Mouse (Mus musculus): ENCODE data around the gene Txnrd1. TPM values are rescaled to one million over a fixed set of nuclear protein-coding genes. Genes with fewer than 3 reads are reported as not detected.

Txnrd1 gene
- total RNA-seq, 2 experiments from 2014 or later, result 53.1 to 54.0 TPM

DNA sequence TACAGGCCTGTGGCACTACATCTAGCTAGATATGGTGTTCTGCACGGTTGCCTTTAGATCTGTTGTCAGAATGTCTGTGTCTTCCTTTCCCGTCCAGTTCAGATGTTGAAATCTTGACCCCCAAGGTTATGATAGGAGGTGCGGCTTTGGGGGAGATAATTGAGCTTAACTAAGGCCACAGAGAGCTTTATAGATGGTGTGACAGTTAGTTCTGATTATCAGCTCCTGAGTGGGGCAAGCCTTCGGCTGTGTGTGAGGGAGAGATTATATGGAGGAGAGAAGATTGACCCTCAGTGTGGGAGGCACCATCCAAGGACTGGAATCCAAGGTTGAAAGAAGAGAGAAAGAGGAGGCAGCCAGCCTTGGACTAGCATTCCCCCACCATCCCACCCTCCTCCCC lies 79.5 kb downstream of the Txnrd1 start:
- H3K4me3 ChIP-seq, result no peak overlapping the region
- DNase-seq (ENCODE audit: low spot score in 2 of 2), result no peak
- TF ChIP-seq CTCF (conservative IDR thresholded peaks at IDR 0.05), result no peak
- H3K27ac ChIP-seq, result no peak overlapping the region

DNA sequence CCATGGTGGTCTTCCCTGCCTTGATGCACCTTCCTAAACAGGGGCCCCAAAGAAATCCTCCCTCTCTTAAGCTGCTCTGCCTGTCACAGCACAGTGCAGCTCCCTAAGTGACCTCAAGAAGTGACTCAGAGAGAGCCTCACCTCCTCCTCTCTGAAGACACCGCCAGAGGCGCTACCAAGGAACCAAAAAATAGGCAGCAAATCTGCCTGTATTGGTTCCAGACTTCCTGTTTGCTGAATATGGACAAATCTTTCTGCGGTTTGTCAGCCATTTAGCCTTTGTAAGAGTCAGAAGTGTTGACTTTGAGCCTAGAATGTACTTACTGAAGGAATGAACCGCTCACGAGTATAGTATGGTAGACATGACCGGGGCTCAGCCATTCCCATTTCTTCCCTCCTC lies 80.0 kb downstream of the Txnrd1 start:
- DNase-seq (ENCODE audit: low spot score in 2 of 2), result no peak
- Histone ChIP-seq H3K27ac (no peak overlapping the region), H3K4me3 (no peak overlapping the region)
- no peak for TF ChIP-seq CTCF (conservative IDR thresholded peaks at IDR 0.05)

DNA sequence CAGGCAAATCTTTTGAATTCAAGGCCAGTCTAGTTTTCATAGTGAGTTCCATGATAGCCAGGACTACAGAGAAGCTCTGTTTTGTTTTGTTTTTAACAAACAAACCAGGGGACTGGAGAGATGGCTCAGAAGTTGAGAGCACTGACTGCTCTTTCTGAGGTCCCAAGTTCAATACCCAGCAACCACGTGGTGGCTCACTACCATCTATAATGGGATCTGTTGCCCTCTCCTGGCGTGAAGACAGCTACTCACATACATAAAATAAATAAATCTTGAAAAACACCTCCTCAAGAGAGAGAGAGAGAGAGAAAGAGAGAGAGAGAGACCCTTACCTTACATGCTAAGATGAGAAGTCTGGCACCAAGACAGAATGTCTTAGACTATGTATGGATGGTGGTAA lies 84.9 kb downstream of the Txnrd1 start:
- TF ChIP-seq CTCF (conservative IDR thresholded peaks at IDR 0.05), result no peak
- no peak for DNase-seq (ENCODE audit: low spot score in 2 of 2)
- no peak overlapping the region for H3K27ac ChIP-seq
- H3K4me3 ChIP-seq, result no peak overlapping the region

- DNase-seq (ENCODE audit: low spot score in 2 of 2), result no peak
- H3K27ac ChIP-seq, result no peak overlapping the region
- H3K4me3 ChIP-seq, result no peak overlapping the region
- no peak for TF ChIP-seq CTCF (conservative IDR thresholded peaks at IDR 0.05)
Observed at GRCm38 (mm10) chr10:82919404-82919980, 85.7 kb downstream of the Txnrd1 start.

DNA sequence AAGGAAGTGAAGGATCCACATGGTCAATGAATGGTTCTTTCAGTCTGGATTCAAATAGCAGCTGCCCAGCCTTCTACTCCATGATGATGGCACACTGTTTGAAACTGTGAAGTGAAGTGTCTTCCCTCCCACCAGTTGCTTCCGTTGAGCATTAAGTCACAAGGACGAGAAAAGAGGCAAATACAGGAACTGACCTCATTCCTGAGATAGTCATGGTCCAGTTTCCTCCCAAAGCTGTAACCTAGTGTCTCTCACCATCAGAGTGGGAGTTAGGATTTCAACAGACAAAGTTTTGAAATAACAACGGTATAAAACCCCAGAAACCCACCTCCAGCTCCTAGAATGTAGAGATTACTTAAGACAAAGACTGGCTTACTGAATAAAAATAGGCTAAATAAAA lies 89.8 kb downstream of the Txnrd1 start:
- Histone ChIP-seq H3K4me3 (no peak overlapping the region), H3K27ac (no peak overlapping the region)
- no peak for DNase-seq (ENCODE audit: low spot score in 2 of 2)
- TF ChIP-seq CTCF (conservative IDR thresholded peaks at IDR 0.05), result no peak

- DNase-seq (ENCODE audit: low spot score in 2 of 2), result no peak
- no peak overlapping the region for H3K4me3 ChIP-seq
- H3K27ac ChIP-seq, result no peak overlapping the region
- TF ChIP-seq CTCF (conservative IDR thresholded peaks at IDR 0.05), result no peak
Observed at GRCm38 (mm10) chr10:82924750-82925149, 91.0 kb downstream of the Txnrd1 start.

DNA sequence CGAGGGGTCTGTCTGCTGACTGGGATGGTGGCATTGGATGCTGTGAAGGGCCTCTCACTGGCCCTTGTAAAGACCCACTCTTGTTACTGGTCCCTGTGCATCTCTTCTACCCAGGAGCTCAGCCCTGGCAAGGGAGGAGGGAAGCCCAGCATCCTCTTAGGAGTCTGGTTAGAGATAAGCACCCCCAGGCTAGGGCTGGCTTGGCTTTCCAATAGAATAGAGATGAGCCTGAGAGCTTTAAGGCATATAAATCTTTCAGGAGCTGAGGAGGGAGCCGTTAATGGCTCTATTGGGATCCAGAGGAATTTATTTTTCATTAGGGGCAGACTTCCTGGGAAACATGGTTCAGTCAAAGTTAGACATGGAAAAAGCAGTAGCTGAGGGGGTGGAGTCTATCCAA lies 91.9 kb downstream of the Txnrd1 start:
- no peak for DNase-seq (ENCODE audit: low spot score in 2 of 2)
- H3K27ac ChIP-seq, result no peak overlapping the region
- TF ChIP-seq CTCF (conservative IDR thresholded peaks at IDR 0.05), result no peak
- no peak overlapping the region for H3K4me3 ChIP-seq

DNA sequence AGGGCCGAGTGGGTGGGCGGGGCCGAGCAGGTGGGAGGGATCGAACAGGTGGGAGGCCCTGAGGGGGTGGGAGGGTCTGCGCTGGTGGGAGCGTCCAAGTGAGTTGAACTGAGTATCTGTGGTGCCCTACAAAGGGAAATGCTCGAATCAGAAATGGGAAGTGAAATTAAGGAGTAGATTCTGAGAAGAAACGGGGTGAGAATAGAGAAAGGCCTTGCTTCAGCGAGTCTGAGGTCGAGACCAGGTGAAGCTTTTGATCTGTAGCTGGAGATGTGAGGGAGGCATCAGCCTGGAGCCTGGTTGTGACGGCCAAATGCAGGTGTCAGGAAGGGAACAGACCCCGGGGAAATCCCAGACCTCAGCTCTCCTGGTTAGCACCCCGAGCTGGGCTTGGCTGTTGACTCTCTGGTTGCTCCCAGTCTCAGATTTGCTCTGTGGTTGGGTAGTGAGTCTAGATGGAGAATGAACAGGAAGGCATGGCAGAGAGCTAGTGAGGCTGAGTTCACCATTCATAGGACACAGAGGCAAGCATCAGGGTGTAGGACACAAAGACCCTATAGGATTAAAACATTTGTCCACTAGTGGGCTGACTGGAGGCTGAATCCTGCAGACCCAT lies 101.4 kb downstream of the Txnrd1 start:
- no peak overlapping the region for H3K4me3 ChIP-seq
- DNase-seq (ENCODE audit: low spot score in 2 of 2), result no peak
- no peak overlapping the region for H3K27ac ChIP-seq
- TF ChIP-seq CTCF (conservative IDR thresholded peaks at IDR 0.05), result no peak

DNA sequence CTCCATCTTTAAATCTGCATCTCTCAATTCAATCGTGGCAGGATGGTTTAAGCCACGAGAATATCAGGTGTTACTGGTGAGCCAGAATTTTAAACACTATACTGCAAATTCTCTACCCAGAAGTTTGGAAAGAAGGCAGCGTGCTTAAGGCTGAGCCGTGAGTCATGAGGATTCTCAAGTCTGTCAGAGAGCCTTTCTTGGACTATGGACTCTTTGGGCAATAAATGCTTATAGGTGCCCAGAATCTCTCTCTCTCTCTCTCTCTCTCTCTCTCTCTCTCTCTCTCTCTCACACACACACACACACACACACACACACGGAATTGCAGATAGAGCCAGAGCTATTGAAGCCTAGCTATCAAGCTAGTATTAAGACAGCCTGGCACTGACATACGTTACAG lies 102.0 kb downstream of the Txnrd1 start:
- Histone ChIP-seq H3K4me3 (no peak overlapping the region), H3K27ac (no peak overlapping the region)
- no peak for TF ChIP-seq CTCF (conservative IDR thresholded peaks at IDR 0.05)
- DNase-seq (ENCODE audit: low spot score in 2 of 2), result no peak

Other genes with a start within 250 kb of the Txnrd1 start
- 10 to 100 TPM; 21.7 to 23.1 TPM for gene 1190007I07Rik, start 210.7 kb upstream of the Txnrd1 start, total RNA-seq (2021)
- 10 to 100 TPM; 44.7 to 47.9 TPM for gene Tdg, start 204.1 kb upstream of the Txnrd1 start, total RNA-seq (2021)
- 10 to 100 TPM; 17.9 to 18.6 TPM for gene Glt8d2, start 143.3 kb upstream of the Txnrd1 start, total RNA-seq (2021)
- gene Hcfc2, start 137.8 kb upstream of the Txnrd1 start, total RNA-seq (2021), result 10 to 100 TPM; 46.7 to 51.5 TPM
- 10 to 100 TPM; 67.7 to 67.8 TPM for gene Nfyb, start 69.8 kb upstream of the Txnrd1 start, total RNA-seq (2021)
- 1 to 10 TPM; 2.7 TPM for gene Eid3, start 32.7 kb downstream of the Txnrd1 start, total RNA-seq (2021)
- 10 to 100 TPM; 50.9 to 52.7 TPM for gene Chst11, start 151.5 kb downstream of the Txnrd1 start, total RNA-seq (2021)

All from layer of hippocampus, adult 2 months (tissue).